Mouse (Mus musculus): ENCODE measurements around the gene Slc22a15. TPM values are rescaled to one million over a fixed set of nuclear protein-coding genes. Genes with fewer than 3 reads are reported as not detected.
A peak's percentile ranks its signal among the peaks of the same experiment; 100 is the strongest.

Slc22a15 gene
- polyA plus RNA-seq, 1 experiment from 2014 or later: 6.0 TPM

- H3K4me2 ChIP-seq (ENCODE audit: low read length): no peak overlapping the region
- H3K4me1 ChIP-seq (replicated peaks; ENCODE audit: control insufficient read depth, insufficient read depth, low read length): no peaks in the 10 kb centered on the region
- no peak overlapping the region for H3K27ac ChIP-seq (ENCODE audit: low read depth)
- no peaks in the 10 kb centered on the region for H3K9me3 ChIP-seq (ENCODE audit: control insufficient read depth, low read length)
- DNase-seq (ENCODE audit: low spot score): no peak
- 73% methylated on average over 4 of the region's 4 CpGs for WGBS
- no peak overlapping the region for H3K9ac ChIP-seq (ENCODE audit: low read length)
- H3K36me3 ChIP-seq (ENCODE audit: control insufficient read depth, insufficient read depth, low read length): 0 out of 2 replicates have a peak, but pooled peaks cover 2% of the 10 kb centered on the region
- ATAC-seq (replicated peaks; ENCODE audit: low FRiP score, low TSS enrichment, low read depth): no peak
- no peaks in the 10 kb centered on the region for H3K27me3 ChIP-seq (replicated peaks; ENCODE audit: control insufficient read depth, insufficient read depth, low read length)
- H3K4me3 ChIP-seq (ENCODE audit: low read depth, low read length): no peak overlapping the region
Measured at GRCm38 (mm10) chr3:101867001-101867421, 57.2 kb downstream of the Slc22a15 start.

GRCm38 (mm10) chr3:101861856-101862255, 62.4 kb downstream of the Slc22a15 start:
- Histone ChIP-seq H3K4me2 (ENCODE audit: low read length) (no peak overlapping the region), H3K4me1 (replicated peaks; ENCODE audit: control insufficient read depth, insufficient read depth, low read length) (no peaks in the 10 kb centered on the region), H3K9me3 (ENCODE audit: control insufficient read depth, low read length) (no peaks in the 10 kb centered on the region), H3K4me3 (ENCODE audit: low read depth, low read length) (no peak overlapping the region), H3K9ac (ENCODE audit: low read length) (no peak overlapping the region), H3K36me3 (ENCODE audit: control insufficient read depth, insufficient read depth, low read length) (peaks cover 18% of the 10 kb centered on the region), H3K27me3 (replicated peaks; ENCODE audit: control insufficient read depth, insufficient read depth, low read length) (no peaks in the 10 kb centered on the region), H3K27ac (ENCODE audit: low read depth) (no peak overlapping the region)
- DNase-seq (ENCODE audit: low spot score): no peak
- ATAC-seq (replicated peaks; ENCODE audit: low FRiP score, low TSS enrichment, low read depth): no peak
- 56% methylated on average over 3 of the region's 3 CpGs for WGBS

DNA sequence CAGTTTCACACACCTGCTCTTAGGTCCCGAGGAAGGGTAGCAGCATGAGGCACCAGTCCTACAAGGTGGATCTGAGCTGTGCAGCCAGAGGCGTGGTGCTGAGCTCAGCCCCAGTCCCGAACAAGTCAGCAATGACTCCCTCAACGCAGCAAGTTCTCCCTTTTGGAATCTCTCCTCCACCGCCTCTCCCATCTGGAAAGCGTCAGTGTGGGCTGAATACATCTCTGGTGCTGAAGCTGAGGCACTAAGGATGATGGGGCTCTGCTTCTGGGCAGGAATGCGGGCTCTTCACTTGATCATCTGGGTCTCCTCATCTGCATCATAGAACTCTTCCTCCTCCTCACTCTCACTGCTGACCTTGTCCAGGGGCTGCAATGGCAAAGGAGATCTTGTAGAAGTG, 64.1 kb downstream of the Slc22a15 start:
- no peak overlapping the region for H3K9ac ChIP-seq (ENCODE audit: low read length)
- DNase-seq (ENCODE audit: low spot score) (no peak), ATAC-seq (replicated peaks; ENCODE audit: low FRiP score, low TSS enrichment, low read depth) (no peak)
- peaks cover 18% of the 10 kb centered on the region for H3K36me3 ChIP-seq (ENCODE audit: control insufficient read depth, insufficient read depth, low read length)
- no peaks in the 10 kb centered on the region for H3K9me3 ChIP-seq (ENCODE audit: control insufficient read depth, low read length)
- H3K4me2 ChIP-seq (ENCODE audit: low read length): no peak overlapping the region
- H3K4me1 ChIP-seq (replicated peaks; ENCODE audit: control insufficient read depth, insufficient read depth, low read length): no peaks in the 10 kb centered on the region
- H3K27me3 ChIP-seq (replicated peaks; ENCODE audit: control insufficient read depth, insufficient read depth, low read length): no peaks in the 10 kb centered on the region
- no peak overlapping the region for H3K27ac ChIP-seq (ENCODE audit: low read depth)
- H3K4me3 ChIP-seq (ENCODE audit: low read depth, low read length): no peak overlapping the region
- 72% methylated on average over 7 of the region's 7 CpGs for WGBS

DNA sequence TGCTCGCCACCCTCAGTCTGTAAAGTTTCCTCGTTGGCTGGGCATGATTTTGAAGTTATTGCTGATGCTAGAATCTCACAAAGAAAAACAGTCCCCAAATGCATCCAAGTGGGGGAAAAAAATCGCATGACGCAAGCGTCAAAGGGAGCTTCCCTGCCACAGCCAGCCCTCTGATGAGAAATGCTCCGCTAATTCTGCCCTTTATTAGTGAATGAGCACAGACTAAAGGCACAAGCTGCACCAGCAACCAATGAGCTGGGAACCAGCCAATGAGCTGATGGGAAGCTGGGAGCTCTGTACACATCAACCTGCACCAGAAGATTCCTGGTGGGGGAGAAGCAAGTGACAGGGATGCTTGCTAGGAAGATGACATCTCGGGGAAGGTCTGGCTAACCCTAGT, 64.5 kb downstream of the Slc22a15 start:
- H3K4me2 ChIP-seq (ENCODE audit: low read length): no peak overlapping the region
- 83% methylated on average over 7 of the region's 7 CpGs for WGBS
- ATAC-seq (replicated peaks; ENCODE audit: low FRiP score, low TSS enrichment, low read depth) (no peak), DNase-seq (ENCODE audit: low spot score) (no peak)
- no peak overlapping the region for H3K9ac ChIP-seq (ENCODE audit: low read length)
- no peaks in the 10 kb centered on the region for H3K9me3 ChIP-seq (ENCODE audit: control insufficient read depth, low read length)
- H3K27me3 ChIP-seq (replicated peaks; ENCODE audit: control insufficient read depth, insufficient read depth, low read length): no peaks in the 10 kb centered on the region
- no peaks in the 10 kb centered on the region for H3K4me1 ChIP-seq (replicated peaks; ENCODE audit: control insufficient read depth, insufficient read depth, low read length)
- no peak overlapping the region for H3K4me3 ChIP-seq (ENCODE audit: low read depth, low read length)
- peaks cover 18% of the 10 kb centered on the region for H3K36me3 ChIP-seq (ENCODE audit: control insufficient read depth, insufficient read depth, low read length)
- no peak overlapping the region for H3K27ac ChIP-seq (ENCODE audit: low read depth)

DNA sequence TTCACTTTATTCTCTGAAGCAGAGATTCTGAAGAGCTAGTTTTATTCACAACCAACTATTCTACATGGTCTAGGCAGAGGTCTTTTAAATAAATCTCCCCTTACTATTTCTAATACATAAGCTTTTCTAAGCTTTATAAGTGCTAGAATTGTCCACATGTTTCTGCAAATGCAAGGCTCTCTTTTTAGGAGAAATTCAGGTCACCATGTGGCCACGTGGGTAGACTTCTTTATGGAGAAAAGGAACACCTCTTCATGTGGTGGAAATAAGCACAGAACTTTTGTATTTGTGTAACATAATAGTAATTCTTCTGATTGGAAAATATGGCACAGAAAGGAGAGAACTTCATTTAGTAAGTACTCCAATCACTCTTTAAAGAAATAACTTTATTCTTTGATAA, 70.2 kb downstream of the Slc22a15 start:
- no peak overlapping the region for H3K4me2 ChIP-seq (ENCODE audit: low read length)
- H3K36me3 ChIP-seq (ENCODE audit: control insufficient read depth, insufficient read depth, low read length): no peaks in the 10 kb centered on the region
- H3K27ac ChIP-seq (ENCODE audit: low read depth): no peak overlapping the region
- no peaks in the 10 kb centered on the region; the same call in 1 of the 2 replicates for H3K4me1 ChIP-seq (replicated peaks; ENCODE audit: control insufficient read depth, insufficient read depth, low read length)
- H3K9ac ChIP-seq (ENCODE audit: low read length): no peak overlapping the region
- no peak overlapping the region for H3K4me3 ChIP-seq (ENCODE audit: low read depth, low read length)
- WGBS: 80% methylated on average over 1 of the region's 1 CpGs
- ATAC-seq (replicated peaks; ENCODE audit: low FRiP score, low TSS enrichment, low read depth): no peak
- no peaks in the 10 kb centered on the region for H3K9me3 ChIP-seq (ENCODE audit: control insufficient read depth, low read length)
- DNase-seq (ENCODE audit: low spot score): no peak
- H3K27me3 ChIP-seq (replicated peaks; ENCODE audit: control insufficient read depth, insufficient read depth, low read length): no peaks in the 10 kb centered on the region

DNA sequence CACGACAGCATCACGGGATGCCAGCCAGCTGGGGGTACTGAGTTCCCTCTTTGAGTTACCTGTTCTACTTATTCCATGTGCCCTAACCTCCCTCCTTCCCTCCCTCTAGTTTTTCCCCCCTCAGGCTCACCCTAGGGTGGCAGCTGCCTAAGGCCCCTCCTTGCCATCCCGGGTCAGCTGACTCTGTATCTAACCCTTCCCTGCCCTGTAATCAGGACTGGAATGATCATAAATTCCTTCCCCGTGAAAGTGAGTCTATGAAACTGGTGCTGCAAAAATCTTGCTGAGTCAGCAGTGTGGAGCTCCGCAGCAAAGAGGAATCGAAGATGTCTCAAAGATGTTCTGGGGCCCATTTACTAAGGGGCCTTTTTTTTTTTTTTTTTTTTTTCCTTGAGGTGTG, 72.9 kb downstream of the Slc22a15 start:
- H3K36me3 ChIP-seq (ENCODE audit: control insufficient read depth, insufficient read depth, low read length): no peaks in the 10 kb centered on the region
- DNase-seq (ENCODE audit: low spot score) (no peak), ATAC-seq (replicated peaks; ENCODE audit: low FRiP score, low TSS enrichment, low read depth) (peak; percentile 71)
- no peak overlapping the region for H3K27ac ChIP-seq (ENCODE audit: low read depth)
- 52% methylated on average over 6 of the region's 6 CpGs for WGBS
- H3K4me3 ChIP-seq (ENCODE audit: low read depth, low read length): no peak overlapping the region
- no peak overlapping the region for H3K4me2 ChIP-seq (ENCODE audit: low read length)
- no peaks in the 10 kb centered on the region for H3K9me3 ChIP-seq (ENCODE audit: control insufficient read depth, low read length)
- no peak overlapping the region for H3K9ac ChIP-seq (ENCODE audit: low read length)
- H3K27me3 ChIP-seq (replicated peaks; ENCODE audit: control insufficient read depth, insufficient read depth, low read length): no peaks in the 10 kb centered on the region
- no peaks in the 10 kb centered on the region; the same call in 1 of the 2 replicates for H3K4me1 ChIP-seq (replicated peaks; ENCODE audit: control insufficient read depth, insufficient read depth, low read length)

- Histone ChIP-seq H3K36me3 (ENCODE audit: control insufficient read depth, insufficient read depth, low read length) (no peaks in the 10 kb centered on the region), H3K4me1 (replicated peaks; ENCODE audit: control insufficient read depth, insufficient read depth, low read length) (no peaks in the 10 kb centered on the region; the same call in 1 of the 2 replicates), H3K4me2 (ENCODE audit: low read length) (no peak within 1 kb of the TSS), H3K27ac (ENCODE audit: low read depth) (no peak within 1 kb of the TSS), H3K4me3 (ENCODE audit: low read depth, low read length) (no peak within 1 kb of the TSS), H3K27me3 (replicated peaks; ENCODE audit: control insufficient read depth, insufficient read depth, low read length) (no peaks in the 10 kb centered on the region), H3K9me3 (ENCODE audit: control insufficient read depth, low read length) (no peaks in the 10 kb centered on the region), H3K9ac (ENCODE audit: low read length) (no peak within 1 kb of the TSS)
- DNase-seq (ENCODE audit: low spot score): no peak
- WGBS: 82% methylated on average over 5 of the region's 5 CpGs
- no peak for ATAC-seq (replicated peaks; ENCODE audit: low FRiP score, low TSS enrichment, low read depth)
Measured at GRCm38 (mm10) chr3:101848816-101849215, 75.4 kb downstream of the Slc22a15 start, which contains the start of gene Mab21l3. Gene Mab21l3, minus strand, starts transcription at chr3:101848959.

DNA sequence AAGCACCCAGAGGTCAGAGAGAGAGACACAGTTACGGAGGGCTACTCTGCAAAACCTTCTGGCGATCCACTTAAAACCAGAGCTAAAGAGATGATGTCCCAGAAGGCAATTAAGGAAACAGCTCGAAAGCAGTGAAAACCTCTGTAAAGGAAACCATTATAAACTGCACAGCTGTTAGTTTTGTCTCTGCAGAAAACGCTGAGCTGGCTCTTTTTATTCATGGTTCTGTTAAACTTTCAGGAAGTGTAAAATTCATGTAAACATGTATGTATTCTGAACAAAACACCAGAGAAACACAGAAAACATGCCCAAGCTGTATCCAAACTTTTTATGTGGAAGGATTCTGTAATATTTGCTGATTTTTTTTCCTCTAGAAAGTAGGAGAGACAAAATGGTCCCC, 78.2 kb downstream of the Slc22a15 start:
- Histone ChIP-seq H3K27me3 (replicated peaks; ENCODE audit: control insufficient read depth, insufficient read depth, low read length) (no peaks in the 10 kb centered on the region), H3K36me3 (ENCODE audit: control insufficient read depth, insufficient read depth, low read length) (no peaks in the 10 kb centered on the region), H3K9ac (ENCODE audit: low read length) (no peak overlapping the region), H3K27ac (ENCODE audit: low read depth) (no peak overlapping the region), H3K9me3 (ENCODE audit: control insufficient read depth, low read length) (no peaks in the 10 kb centered on the region), H3K4me3 (ENCODE audit: low read depth, low read length) (no peak overlapping the region), H3K4me1 (replicated peaks; ENCODE audit: control insufficient read depth, insufficient read depth, low read length) (no peaks in the 10 kb centered on the region), H3K4me2 (ENCODE audit: low read length) (no peak overlapping the region)
- ATAC-seq (replicated peaks; ENCODE audit: low FRiP score, low TSS enrichment, low read depth) (no peak), DNase-seq (ENCODE audit: low spot score) (no peak)
- WGBS: 37% methylated on average over 4 of the region's 4 CpGs

DNA sequence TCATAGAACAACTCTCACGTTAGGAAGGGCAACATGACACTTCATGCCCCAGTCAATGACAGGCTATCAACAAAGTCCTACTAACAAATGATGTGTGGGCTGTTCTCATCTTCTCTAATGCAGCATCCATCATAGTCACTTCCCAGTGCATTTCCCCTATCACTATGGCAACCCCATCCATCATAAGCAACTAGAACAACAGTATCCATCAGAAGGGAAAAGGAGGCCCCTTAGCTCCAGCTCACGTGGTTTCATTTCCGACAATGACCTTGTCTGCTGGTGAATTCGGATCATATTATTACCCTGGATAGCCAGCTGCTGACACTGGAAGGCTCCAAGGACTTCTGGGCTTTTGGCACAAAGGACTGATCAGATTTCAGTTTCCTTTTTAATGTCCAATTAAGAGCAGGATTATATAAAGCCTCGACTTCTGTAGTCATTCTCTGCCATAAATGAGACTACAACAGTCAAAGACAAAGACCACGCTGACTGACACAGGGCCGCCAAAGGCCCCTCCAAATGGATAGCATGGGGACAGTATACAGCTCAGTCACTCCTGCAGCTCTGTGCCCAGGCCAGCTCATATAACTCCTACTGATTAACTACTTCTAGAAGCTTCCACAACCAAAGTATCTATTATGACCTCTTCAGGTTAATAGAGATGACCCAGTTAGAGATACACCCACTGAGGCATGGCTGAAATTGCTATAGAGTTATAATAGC, 81.7 kb downstream of the Slc22a15 start:
- no peaks in the 10 kb centered on the region for H3K36me3 ChIP-seq (ENCODE audit: control insufficient read depth, insufficient read depth, low read length)
- H3K9me3 ChIP-seq (ENCODE audit: control insufficient read depth, low read length): no peaks in the 10 kb centered on the region
- no peaks in the 10 kb centered on the region for H3K4me1 ChIP-seq (replicated peaks; ENCODE audit: control insufficient read depth, insufficient read depth, low read length)
- no peak for DNase-seq (ENCODE audit: low spot score)
- no peak overlapping the region for H3K4me2 ChIP-seq (ENCODE audit: low read length)
- no peak overlapping the region for H3K9ac ChIP-seq (ENCODE audit: low read length)
- H3K27ac ChIP-seq (ENCODE audit: low read depth): no peak overlapping the region
- no peaks in the 10 kb centered on the region for H3K27me3 ChIP-seq (replicated peaks; ENCODE audit: control insufficient read depth, insufficient read depth, low read length)
- 79% methylated on average over 7 of the region's 7 CpGs for WGBS
- ATAC-seq (replicated peaks; ENCODE audit: low FRiP score, low TSS enrichment, low read depth): no peak
- H3K4me3 ChIP-seq (ENCODE audit: low read depth, low read length): no peak overlapping the region

All from intestine, embryonic 14.5 days (tissue).